Mouse (Mus musculus) right cerebral cortex, postnatal 10 days (tissue): Measurements from ENCODE around the gene Obsl1.

Experiments
- DNase-seq, 2 experiments: peaks; one replicate each; pipeline ENCODE4 v3.0.0; 2021; ENCODE audit warnings: low spot score in 2 of 2

The Obsl1 gene

DNA sequence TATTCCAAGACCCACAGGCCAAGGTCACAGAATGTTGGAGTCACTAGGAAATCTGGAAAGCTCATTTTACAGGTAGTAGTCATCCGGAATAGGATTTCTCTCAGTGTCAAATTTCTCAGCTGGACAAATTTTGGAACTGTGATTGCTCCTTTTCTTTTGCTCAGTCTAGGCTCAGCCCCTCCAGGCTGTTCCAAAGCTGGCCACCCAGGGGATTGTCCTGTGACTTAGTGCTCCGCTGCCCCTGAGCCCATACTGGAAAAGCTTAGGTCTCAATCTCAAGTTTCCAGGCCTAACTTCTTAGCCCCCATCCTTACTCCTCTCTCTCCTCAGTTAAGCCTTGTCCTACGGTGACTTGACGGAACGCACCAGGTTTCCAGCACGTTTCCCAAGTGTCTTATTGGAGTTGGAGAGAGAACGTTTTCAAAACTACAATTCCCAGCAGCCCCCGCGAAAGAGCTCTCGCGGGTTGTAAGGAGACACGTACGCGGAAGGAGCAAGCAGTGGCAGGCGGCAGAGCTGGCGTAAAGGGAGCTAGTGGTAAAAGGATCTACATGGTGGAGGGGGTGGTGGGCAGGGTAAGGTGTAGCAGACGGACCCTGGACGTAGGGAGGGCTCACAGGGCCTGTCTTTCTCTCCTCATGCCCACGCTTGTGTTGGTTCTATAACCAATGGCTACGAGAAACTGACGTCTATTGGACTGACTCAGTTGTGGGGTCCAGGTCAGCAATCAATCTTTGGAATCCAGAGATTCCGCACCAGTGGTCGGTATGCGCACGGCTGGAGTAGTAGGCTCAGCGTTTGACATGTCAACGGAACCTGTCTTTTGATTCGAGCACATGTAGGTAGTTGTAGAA, 70.5 kb downstream of the Obsl1 start, which contains the start of gene Gmppa:
Gene Gmppa (plus strand): TSS at position 456 of the 854 bp plus-strand sequence.
- peak; percentile 91 to 92 for DNase-seq
